Mouse (Mus musculus): ENCODE results near the gene Lrrc17.

DNA sequence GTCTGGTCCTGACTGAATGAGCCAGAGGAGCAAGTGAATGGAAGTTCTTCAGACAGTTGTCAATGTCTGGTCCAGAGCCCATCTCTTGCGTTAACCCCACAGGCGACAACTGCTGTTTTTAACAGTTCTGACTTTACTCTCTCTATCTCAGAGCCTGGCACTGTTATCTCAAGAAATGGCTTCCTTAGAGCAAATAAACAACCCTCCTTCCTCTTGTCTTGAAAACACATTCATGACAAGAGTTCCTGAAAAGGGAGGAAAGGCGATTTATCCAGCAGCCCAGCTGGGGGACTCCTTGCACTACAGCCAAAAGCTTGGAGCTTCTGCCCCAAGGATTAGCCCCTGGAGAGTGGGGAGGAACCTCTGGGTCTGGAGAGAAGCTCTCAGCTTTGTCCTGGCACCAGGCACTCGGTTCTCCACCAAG lies 15.9 kb upstream of the Lrrc17 start:
- TF ChIP-seq CTCF (IDR thresholded peaks at IDR 0.05; ENCODE audit: extremely low read depth, insufficient read depth, low read length), result no peak
- no peak for TF ChIP-seq POLR2A (IDR thresholded peaks at IDR 0.05; ENCODE audit: extremely low read depth, insufficient read depth, low read length)
